Mouse (Mus musculus) C2C12 (cell line): ENCODE measurements around the gene Flt3. TPM values are rescaled to one million over a fixed set of nuclear protein-coding genes. Genes with fewer than 3 reads are reported as not detected.

Source experiments
- H3K27me3 ChIP-seq: one replicate; pipeline ENCODE4 v1.6.1; 2011; ENCODE audit not compliant: control insufficient read depth, insufficient read depth, insufficient read length
- H3K36me3 ChIP-seq: one replicate; pipeline ENCODE4 v1.6.1; 2011; ENCODE audit not compliant: control insufficient read depth, insufficient read depth
- H3K4me3 ChIP-seq: one replicate; pipeline ENCODE4 v1.5.1; 2011; ENCODE audit warnings: mild to moderate bottlenecking, control low read depth; ENCODE audit not compliant: poor library complexity, insufficient read depth, severe bottlenecking
- H3K79me2 ChIP-seq: one replicate; pipeline ENCODE4 v1.6.1; 2011; ENCODE audit not compliant: control insufficient read depth, insufficient read depth
- H3K79me3 ChIP-seq: one replicate; pipeline ENCODE4 v1.6.1; 2011; ENCODE audit warnings: low read depth, control low read depth
- H3ac ChIP-seq: one replicate; pipeline ENCODE3; 2011; ENCODE audit warnings: low read depth; ENCODE audit not compliant: control insufficient read depth, insufficient read length
- CEBPB ChIP-seq: IDR thresholded peaks from one replicate; pipeline ENCODE4 v1.6.1; 2011; ENCODE audit warnings: low read depth, mild to moderate bottlenecking, control low read depth, moderate library complexity
- CTCF ChIP-seq: IDR thresholded peaks from one replicate; pipeline ENCODE4 v1.5.1; 2011; ENCODE audit not compliant: control insufficient read depth, insufficient read depth, insufficient read length
- FOSL1 ChIP-seq: IDR thresholded peaks from one replicate; pipeline ENCODE4 v1.8.0; 2011; ENCODE audit warnings: mild to moderate bottlenecking, low read length; ENCODE audit not compliant: poor library complexity, insufficient read depth, severe bottlenecking
- MAX ChIP-seq: IDR thresholded peaks from one replicate; pipeline ENCODE4 v1.6.1; 2011; ENCODE audit warnings: mild to moderate bottlenecking, control low read depth
- MYOD1 ChIP-seq: IDR thresholded peaks from one replicate; pipeline ENCODE4 v1.6.1; 2011; ENCODE audit warnings: low read depth; ENCODE audit not compliant: control insufficient read depth, insufficient read length
- MYOG ChIP-seq: IDR thresholded peaks from one replicate; pipeline ENCODE4 v1.6.1; 2011; ENCODE audit not compliant: control insufficient read depth, insufficient read length; ENCODE audit errors: extremely low read depth
- USF1 ChIP-seq: IDR thresholded peaks from one replicate; pipeline ENCODE4 v1.6.1; 2011; ENCODE audit warnings: low read depth, mild to moderate bottlenecking, control low read depth, moderate library complexity
- polyA plus RNA-seq: library from polyadenylated mRNA; unstranded; fragments of >200 nt; fragmentation: generic; extraction: Trizol; gene quantifications from one replicate; pipeline ENCODE4 v1.2.1, GENCODE M21; 2012; ENCODE audit warnings: missing spikeins

The Flt3 gene
- polyA plus RNA-seq, 1 experiment, result 0.01 TPM

- Histone ChIP-seq H3K36me3 (peaks cover 21% of the 10 kb centered on the region), H3K4me3 (no peak overlapping the region), H3K79me2 (peaks cover 100% of the 10 kb centered on the region), H3K27me3 (no peaks in the 10 kb centered on the region), H3K79me3 (peaks cover 94% of the 10 kb centered on the region), H3ac (no peak overlapping the region)
- TF ChIP-seq CEBPB, result no peak
Observed at GRCm38 (mm10) chr5:147442741-147443140, 42.5 kb upstream of the Flt3 start.

GRCm38 (mm10) chr5:147441979-147442378 lies 41.7 kb upstream of the Flt3 start:
- TF ChIP-seq FOSL1 (no peak), CTCF (no peak), MYOG (no peak), MAX (no peak), MYOD1 (no peak), USF1 (no peak), CEBPB (no peak)
- peaks cover 21% of the 10 kb centered on the region for H3K36me3 ChIP-seq
- H3ac ChIP-seq, result no peak overlapping the region
- H3K79me3 ChIP-seq, result peaks cover 94% of the 10 kb centered on the region
- H3K27me3 ChIP-seq, result no peaks in the 10 kb centered on the region
- H3K79me2 ChIP-seq, result peaks cover 100% of the 10 kb centered on the region
- H3K4me3 ChIP-seq, result no peak overlapping the region

DNA sequence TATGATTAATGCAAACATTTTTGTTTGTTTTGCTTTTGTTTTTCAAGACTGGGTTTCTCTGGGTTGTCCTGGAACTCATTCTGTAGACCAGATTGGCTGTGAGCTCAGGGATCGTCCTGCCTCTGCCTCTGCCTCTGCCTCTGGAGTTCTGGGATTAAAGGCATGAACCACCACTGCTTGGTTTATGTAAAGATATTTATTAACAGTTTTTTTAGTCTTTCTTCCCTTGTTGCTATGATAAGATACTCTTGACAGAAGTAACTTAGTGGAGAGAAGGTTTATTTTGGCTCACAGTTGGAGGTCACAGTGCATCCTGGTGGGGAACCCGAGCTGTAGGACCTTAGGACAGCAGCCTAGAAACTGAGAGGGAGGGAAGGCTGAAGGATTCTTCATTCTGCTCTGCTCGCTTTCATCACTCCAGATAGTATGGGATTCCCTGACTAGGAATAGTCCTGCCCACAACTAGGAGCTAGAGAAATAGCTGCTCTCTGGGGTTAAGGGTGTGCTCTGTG lies 40.8 kb upstream of the Flt3 start:
- H3K27me3 ChIP-seq, result no peaks in the 10 kb centered on the region
- peaks cover 21% of the 10 kb centered on the region for H3K36me3 ChIP-seq
- H3K79me2 ChIP-seq, result peaks cover 100% of the 10 kb centered on the region
- H3K4me3 ChIP-seq, result no peak overlapping the region
- no peak overlapping the region for H3ac ChIP-seq
- H3K79me3 ChIP-seq, result peaks cover 93% of the 10 kb centered on the region
- TF ChIP-seq MYOG, result no peak
- TF ChIP-seq USF1, result no peak
- TF ChIP-seq MYOD1, result no peak
- TF ChIP-seq CEBPB, result no peak
- TF ChIP-seq MAX, result no peak
- no peak for TF ChIP-seq FOSL1
- no peak for TF ChIP-seq CTCF

DNA sequence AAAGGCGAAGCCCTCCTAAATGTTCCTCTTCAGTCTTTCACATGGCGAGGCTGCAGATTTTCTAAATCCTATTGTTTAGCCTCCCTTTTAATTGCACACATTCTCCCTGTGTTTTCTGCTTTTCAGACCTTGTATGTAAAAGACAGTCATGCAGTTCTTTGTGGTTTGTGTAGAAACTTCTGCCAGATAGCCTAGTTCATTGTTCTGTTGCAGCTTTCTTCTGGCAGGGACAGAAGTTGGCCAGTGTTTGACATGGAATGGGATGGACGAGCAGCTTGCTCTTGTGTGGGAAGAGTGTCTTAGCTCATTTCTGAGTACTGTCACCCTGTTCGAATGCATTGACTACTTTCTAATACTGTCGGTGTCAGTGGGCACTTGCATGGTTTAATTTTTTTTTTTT lies 36.2 kb upstream of the Flt3 start:
- H3K27me3 ChIP-seq, result no peaks in the 10 kb centered on the region
- H3K4me3 ChIP-seq, result no peak overlapping the region
- TF ChIP-seq CEBPB (no peak), USF1 (no peak), MYOD1 (no peak), CTCF (no peak), MAX (no peak), FOSL1 (no peak), MYOG (no peak)
- H3K36me3 ChIP-seq, result peaks cover 29% of the 10 kb centered on the region
- no peak overlapping the region for H3ac ChIP-seq
- peaks cover 100% of the 10 kb centered on the region for H3K79me2 ChIP-seq
- peaks cover 93% of the 10 kb centered on the region for H3K79me3 ChIP-seq

DNA sequence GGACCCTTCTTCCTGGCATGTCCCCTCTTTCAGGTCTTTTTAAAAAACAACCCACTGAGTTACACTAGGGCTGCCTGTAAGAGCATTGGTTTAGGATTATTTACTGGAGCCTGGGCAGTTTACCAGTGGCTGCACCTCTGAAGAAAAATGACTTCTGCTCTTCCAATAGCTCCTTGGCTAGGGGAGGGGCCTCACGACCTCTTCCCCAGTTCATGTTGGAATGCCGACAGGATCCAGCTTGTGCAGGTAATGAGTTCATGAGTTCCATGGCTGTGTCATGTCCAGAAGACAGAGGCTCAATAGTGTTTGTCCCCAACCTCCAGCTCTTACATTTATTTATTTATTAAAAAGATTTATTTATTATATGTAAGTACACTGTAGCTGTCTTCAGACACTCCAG lies 35.5 kb upstream of the Flt3 start:
- Histone ChIP-seq H3ac (no peak overlapping the region), H3K79me2 (peaks cover 100% of the 10 kb centered on the region), H3K79me3 (peaks cover 87% of the 10 kb centered on the region), H3K27me3 (no peaks in the 10 kb centered on the region), H3K36me3 (peaks cover 25% of the 10 kb centered on the region), H3K4me3 (no peak overlapping the region)
- no peak for TF ChIP-seq CEBPB
- TF ChIP-seq MAX, result no peak
- TF ChIP-seq MYOG, result no peak
- no peak for TF ChIP-seq CTCF
- TF ChIP-seq FOSL1, result no peak
- TF ChIP-seq USF1, result no peak
- no peak for TF ChIP-seq MYOD1

- Histone ChIP-seq H3K27me3 (no peaks in the 10 kb centered on the region), H3K79me3 (peaks cover 84% of the 10 kb centered on the region), H3K4me3 (no peak overlapping the region), H3ac (no peak overlapping the region), H3K36me3 (peaks cover 25% of the 10 kb centered on the region), H3K79me2 (peaks cover 100% of the 10 kb centered on the region)
- TF ChIP-seq MAX (no peak), MYOG (no peak), MYOD1 (no peak), USF1 (no peak), CEBPB (no peak), CTCF (no peak), FOSL1 (no peak)
Observed at GRCm38 (mm10) chr5:147435224-147435623, 34.9 kb upstream of the Flt3 start.
